Mouse (Mus musculus): Measurements from ENCODE around the gene Ramp1. TPM values are rescaled to one million over a fixed set of nuclear protein-coding genes. Genes with fewer than 3 reads are reported as not detected.

Ramp1 gene
- polyA plus RNA-seq, 1 experiment from 2014 or later: 1.2 TPM

DNA sequence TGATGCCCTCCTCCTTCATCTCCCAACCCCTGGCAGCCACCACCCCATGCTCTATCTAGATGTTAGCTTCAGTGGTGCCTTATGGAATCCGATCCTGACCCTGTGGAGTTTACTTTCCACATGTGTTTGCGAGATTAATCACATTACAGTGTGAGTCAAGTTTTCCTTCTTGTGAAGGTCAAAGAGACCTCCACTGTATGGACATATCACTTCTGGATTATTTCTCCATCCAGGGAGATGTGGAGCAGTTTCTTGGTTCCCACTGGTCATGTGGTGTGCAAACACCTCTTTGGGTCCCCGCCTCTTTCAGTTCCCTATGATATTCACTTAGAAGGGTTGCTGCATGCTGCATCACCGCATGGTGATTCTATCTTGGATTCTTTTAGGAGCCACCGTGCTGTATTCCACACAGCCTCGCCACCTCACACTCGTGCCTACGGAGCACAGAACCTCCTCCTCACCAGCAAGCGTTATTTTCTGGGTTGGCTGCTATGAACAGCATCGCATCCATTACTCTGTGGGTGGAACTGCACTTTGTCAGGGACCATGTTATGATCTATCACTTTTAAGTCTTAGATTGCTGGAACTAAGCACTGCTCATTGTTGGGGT is 9.3 kb downstream of the Ramp1 start:
- Histone ChIP-seq H3K36me3 (ENCODE audit: control insufficient read depth, insufficient read depth, low read length) (no peaks in the 10 kb centered on the region), H3K9me3 (ENCODE audit: control insufficient read depth, low read length) (no peaks in the 10 kb centered on the region), H3K27ac (ENCODE audit: low read depth, low read length) (no peak overlapping the region), H3K4me1 (ENCODE audit: control insufficient read depth, insufficient read depth, low read length) (no peaks in the 10 kb centered on the region), H3K4me2 (replicated peaks; ENCODE audit: low read depth, low read length) (no peak overlapping the region), H3K4me3 (ENCODE audit: low read length) (no peak overlapping the region), H3K27me3 (ENCODE audit: control insufficient read depth, insufficient read depth, low read length) (peaks cover 2% of the 10 kb centered on the region; the same call in 1 of the 2 replicates), H3K9ac (ENCODE audit: low read depth, low read length) (no peak overlapping the region)
- ATAC-seq (ENCODE audit: low FRiP score, low TSS enrichment): no peak
- 85% methylated on average over 10 of the region's 10 CpGs for WGBS

- Histone ChIP-seq H3K36me3 (ENCODE audit: control insufficient read depth, insufficient read depth, low read length) (no peaks in the 10 kb centered on the region), H3K27ac (ENCODE audit: low read depth, low read length) (no peak overlapping the region)
- 77% methylated on average over 8 of the region's 8 CpGs for WGBS
Measured at GRCm38 (mm10) chr1:91192184-91192583, 12.6 kb downstream of the Ramp1 start.

GRCm38 (mm10) chr1:91193242-91193641 is 13.6 kb downstream of the Ramp1 start:
- no peak for ATAC-seq (ENCODE audit: low FRiP score, low TSS enrichment)
- Histone ChIP-seq H3K4me3 (ENCODE audit: low read length) (no peak overlapping the region), H3K9ac (ENCODE audit: low read depth, low read length) (no peak overlapping the region), H3K36me3 (ENCODE audit: control insufficient read depth, insufficient read depth, low read length) (no peaks in the 10 kb centered on the region), H3K4me1 (ENCODE audit: control insufficient read depth, insufficient read depth, low read length) (no peaks in the 10 kb centered on the region), H3K27me3 (ENCODE audit: control insufficient read depth, insufficient read depth, low read length) (no peaks in the 10 kb centered on the region), H3K9me3 (ENCODE audit: control insufficient read depth, low read length) (no peaks in the 10 kb centered on the region), H3K4me2 (replicated peaks; ENCODE audit: low read depth, low read length) (no peak overlapping the region), H3K27ac (ENCODE audit: low read depth, low read length) (no peak overlapping the region)
- WGBS: 69% methylated on average over 4 of the region's 4 CpGs

More at GRCm38 (mm10) chr1:91192184-91192583, 12.6 kb downstream of the Ramp1 start:
- H3K4me3 ChIP-seq (ENCODE audit: low read length): no peak overlapping the region
- H3K9me3 ChIP-seq (ENCODE audit: control insufficient read depth, low read length): no peaks in the 10 kb centered on the region
- H3K4me1 ChIP-seq (ENCODE audit: control insufficient read depth, insufficient read depth, low read length): no peaks in the 10 kb centered on the region
- ATAC-seq (ENCODE audit: low FRiP score, low TSS enrichment): no peak
- H3K27me3 ChIP-seq (ENCODE audit: control insufficient read depth, insufficient read depth, low read length): no peaks in the 10 kb centered on the region
- H3K9ac ChIP-seq (ENCODE audit: low read depth, low read length): no peak overlapping the region
- no peak overlapping the region for H3K4me2 ChIP-seq (replicated peaks; ENCODE audit: low read depth, low read length)

DNA sequence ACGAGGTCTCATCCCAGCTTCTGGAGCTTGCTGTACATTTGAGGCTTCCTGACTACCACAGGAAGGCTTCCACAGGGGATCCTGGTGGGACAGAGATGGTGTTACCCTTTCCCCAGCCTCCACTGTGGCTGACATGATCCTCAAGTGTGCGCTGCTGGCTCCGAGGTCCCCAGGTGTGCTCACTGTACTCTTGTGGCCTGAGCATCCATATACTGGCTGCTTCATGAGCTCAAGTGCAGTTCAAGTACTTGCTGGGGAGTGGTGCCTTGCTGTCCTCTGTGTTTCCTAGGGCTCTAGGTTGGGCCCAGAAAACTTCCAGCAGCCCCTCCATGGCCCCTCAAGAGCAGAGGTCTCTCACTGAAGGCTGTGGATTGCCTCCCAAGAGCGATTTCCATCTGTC is 14.1 kb downstream of the Ramp1 start:
- no peak for ATAC-seq (ENCODE audit: low FRiP score, low TSS enrichment)
- Histone ChIP-seq H3K4me2 (replicated peaks; ENCODE audit: low read depth, low read length) (no peak overlapping the region), H3K9me3 (ENCODE audit: control insufficient read depth, low read length) (no peaks in the 10 kb centered on the region), H3K27ac (ENCODE audit: low read depth, low read length) (no peak overlapping the region), H3K9ac (ENCODE audit: low read depth, low read length) (no peak overlapping the region), H3K4me1 (ENCODE audit: control insufficient read depth, insufficient read depth, low read length) (no peaks in the 10 kb centered on the region), H3K27me3 (ENCODE audit: control insufficient read depth, insufficient read depth, low read length) (no peaks in the 10 kb centered on the region), H3K4me3 (ENCODE audit: low read length) (no peak overlapping the region), H3K36me3 (ENCODE audit: control insufficient read depth, insufficient read depth, low read length) (no peaks in the 10 kb centered on the region)
- 82% methylated on average over 4 of the region's 4 CpGs for WGBS

GRCm38 (mm10) chr1:91199793-91200192 is 20.2 kb downstream of the Ramp1 start:
- no peaks in the 10 kb centered on the region for H3K4me1 ChIP-seq (ENCODE audit: control insufficient read depth, insufficient read depth, low read length)
- 92% methylated on average over 10 of the region's 10 CpGs for WGBS

GRCm38 (mm10) chr1:91201122-91201521 is 21.5 kb downstream of the Ramp1 start:
- no peak overlapping the region for H3K9ac ChIP-seq (ENCODE audit: low read depth, low read length)
- no peaks in the 10 kb centered on the region for H3K27me3 ChIP-seq (ENCODE audit: control insufficient read depth, insufficient read depth, low read length)
- H3K4me1 ChIP-seq (ENCODE audit: control insufficient read depth, insufficient read depth, low read length): no peaks in the 10 kb centered on the region
- H3K4me3 ChIP-seq (ENCODE audit: low read length): no peak overlapping the region
- ATAC-seq (ENCODE audit: low FRiP score, low TSS enrichment): no peak
- no peaks in the 10 kb centered on the region for H3K9me3 ChIP-seq (ENCODE audit: control insufficient read depth, low read length)
- 58% methylated on average over 3 of the region's 3 CpGs for WGBS
- no peaks in the 10 kb centered on the region for H3K36me3 ChIP-seq (ENCODE audit: control insufficient read depth, insufficient read depth, low read length)
- H3K4me2 ChIP-seq (replicated peaks; ENCODE audit: low read depth, low read length): no peak overlapping the region
- no peak overlapping the region for H3K27ac ChIP-seq (ENCODE audit: low read depth, low read length)

More at GRCm38 (mm10) chr1:91199793-91200192, 20.2 kb downstream of the Ramp1 start:
- no peaks in the 10 kb centered on the region for H3K36me3 ChIP-seq (ENCODE audit: control insufficient read depth, insufficient read depth, low read length)
- no peaks in the 10 kb centered on the region for H3K27me3 ChIP-seq (ENCODE audit: control insufficient read depth, insufficient read depth, low read length)
- no peak overlapping the region for H3K4me2 ChIP-seq (replicated peaks; ENCODE audit: low read depth, low read length)
- H3K9ac ChIP-seq (ENCODE audit: low read depth, low read length): no peak overlapping the region
- H3K9me3 ChIP-seq (ENCODE audit: control insufficient read depth, low read length): no peaks in the 10 kb centered on the region
- no peak overlapping the region for H3K4me3 ChIP-seq (ENCODE audit: low read length)
- ATAC-seq (ENCODE audit: low FRiP score, low TSS enrichment): no peak
- no peak overlapping the region for H3K27ac ChIP-seq (ENCODE audit: low read depth, low read length)

GRCm38 (mm10) chr1:91204221-91204765 is 24.7 kb downstream of the Ramp1 start:
- Histone ChIP-seq H3K36me3 (ENCODE audit: control insufficient read depth, insufficient read depth, low read length) (no peaks in the 10 kb centered on the region), H3K27me3 (ENCODE audit: control insufficient read depth, insufficient read depth, low read length) (no peaks in the 10 kb centered on the region), H3K27ac (ENCODE audit: low read depth, low read length) (no peak overlapping the region), H3K4me1 (ENCODE audit: control insufficient read depth, insufficient read depth, low read length) (no peaks in the 10 kb centered on the region), H3K4me2 (replicated peaks; ENCODE audit: low read depth, low read length) (no peak overlapping the region), H3K9ac (ENCODE audit: low read depth, low read length) (no peak overlapping the region), H3K9me3 (ENCODE audit: control insufficient read depth, low read length) (no peaks in the 10 kb centered on the region), H3K4me3 (ENCODE audit: low read length) (no peak overlapping the region)
- 87% methylated on average over 5 of the region's 5 CpGs for WGBS
- no peak for ATAC-seq (ENCODE audit: low FRiP score, low TSS enrichment)

- H3K9me3 ChIP-seq (ENCODE audit: control insufficient read depth, low read length): no peaks in the 10 kb centered on the region
- no peak overlapping the region for H3K4me3 ChIP-seq (ENCODE audit: low read length)
- ATAC-seq (ENCODE audit: low FRiP score, low TSS enrichment): 0 out of 2 replicates have a peak, but pooled peaks have one; percentile 24
- H3K4me2 ChIP-seq (replicated peaks; ENCODE audit: low read depth, low read length): no peak overlapping the region
- H3K4me1 ChIP-seq (ENCODE audit: control insufficient read depth, insufficient read depth, low read length): no peaks in the 10 kb centered on the region
- no peaks in the 10 kb centered on the region for H3K36me3 ChIP-seq (ENCODE audit: control insufficient read depth, insufficient read depth, low read length)
- H3K27me3 ChIP-seq (ENCODE audit: control insufficient read depth, insufficient read depth, low read length): no peaks in the 10 kb centered on the region
- WGBS: 64% methylated on average over 6 of the region's 6 CpGs
- H3K9ac ChIP-seq (ENCODE audit: low read depth, low read length): no peak overlapping the region
- no peak overlapping the region for H3K27ac ChIP-seq (ENCODE audit: low read depth, low read length)
Measured at GRCm38 (mm10) chr1:91205651-91206050, 26.0 kb downstream of the Ramp1 start.

DNA sequence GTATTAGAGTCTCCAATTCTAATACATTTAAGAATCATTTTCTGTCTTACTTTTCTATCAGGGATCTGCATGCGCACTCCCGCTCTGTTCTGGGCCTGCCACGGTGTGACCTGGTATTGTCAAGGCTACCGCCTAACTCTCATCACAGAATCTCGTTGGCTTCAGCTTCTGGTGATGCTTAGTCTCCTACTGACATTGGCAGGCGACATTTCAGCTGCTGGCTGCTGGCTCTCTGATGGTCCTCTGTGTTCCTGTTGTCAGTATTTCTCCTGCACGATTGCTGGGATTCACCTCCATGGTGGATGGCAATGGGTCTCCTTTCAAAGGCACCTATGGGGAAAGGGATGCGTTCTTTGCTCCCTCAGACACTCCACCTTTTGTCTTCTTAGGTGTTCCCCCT is 26.7 kb downstream of the Ramp1 start:
- Histone ChIP-seq H3K4me3 (ENCODE audit: low read length) (no peak overlapping the region), H3K27me3 (ENCODE audit: control insufficient read depth, insufficient read depth, low read length) (no peaks in the 10 kb centered on the region), H3K4me2 (replicated peaks; ENCODE audit: low read depth, low read length) (no peak overlapping the region), H3K4me1 (ENCODE audit: control insufficient read depth, insufficient read depth, low read length) (no peaks in the 10 kb centered on the region), H3K9me3 (ENCODE audit: control insufficient read depth, low read length) (no peaks in the 10 kb centered on the region), H3K27ac (ENCODE audit: low read depth, low read length) (no peak overlapping the region), H3K36me3 (ENCODE audit: control insufficient read depth, insufficient read depth, low read length) (no peaks in the 10 kb centered on the region), H3K9ac (ENCODE audit: low read depth, low read length) (no peak overlapping the region)
- 85% methylated on average over 8 of the region's 8 CpGs for WGBS
- no peak for ATAC-seq (ENCODE audit: low FRiP score, low TSS enrichment)

All from kidney, embryonic 14.5 days (tissue).